Mouse (Mus musculus): ENCODE data around the gene Ltbp3.

- TF ChIP-seq CTCF (IDR thresholded peaks at IDR 0.05; ENCODE audit: low read depth, low read length) (no peak), GATA1 (IDR thresholded peaks at IDR 0.05; ENCODE audit: borderline replicate concordance, low read length) (no peak)
These were observed 35.7 kb upstream of the Ltbp3 start for GRCm38 (mm10) chr19:5704801-5705571.
